Comparison of ENCODE assay signal across 25 mouse cellular contexts in genomic region chr8:103023237-103023636, GRCm38 (mm10).
DNase-seq lines count a peak whose midpoint lies in the region; ATAC-seq lines count a peak whose summit lies in the region.
"Had no signal": no experiment of that assay in that cellular context is flagged by ENCODE, and none has a peak within 500 bp of the region (broad histone marks: within the 10 kb centered on the region; RNA-seq: fewer than 3 reads in every experiment).

No protein-coding gene starts in this region.

- ATAC-seq in forebrain, embryonic 13.5 days: peak; percentile 63; the same call in 1 of the 2 replicates
- no peak for ATAC-seq in forebrain, embryonic 12.5 days (ENCODE audit: low FRiP score)
- peak; percentile 48; the same call in 1 of the 2 replicates for ATAC-seq in forebrain, embryonic 15.5 days (replicated peaks)
- no peak for ATAC-seq in forebrain, embryonic 11.5 days (replicated peaks; ENCODE audit: low FRiP score)
- ATAC-seq: activated CD4-positive, CD25-positive, alpha-beta regulatory T cell, adult 4 months; CD4-positive, CD25-positive, alpha-beta regulatory T cell, adult 4 months; Patski had no signal

- no peak overlapping the region for H3K4me3 ChIP-seq in forebrain, embryonic 13.5 days
- no peak overlapping the region for H3K4me3 ChIP-seq in forebrain, embryonic 12.5 days (replicated peaks)
- no peak overlapping the region for H3K4me3 ChIP-seq in forebrain, embryonic 15.5 days
- H3K4me3 ChIP-seq in forebrain, embryonic 11.5 days (ENCODE audit: low read depth, low read length): no peak overlapping the region
- H3K4me3 ChIP-seq: embryonic facial prominence, embryonic 13.5 days; embryonic facial prominence, embryonic 15.5 days; erythroblast, embryonic 14.5 days; gastrocnemius, adult 2 months had no signal

- H3K27me3 ChIP-seq in forebrain, embryonic 13.5 days: no peaks in the 10 kb centered on the region
- H3K27me3 ChIP-seq in forebrain, embryonic 12.5 days: no peaks in the 10 kb centered on the region
- no peaks in the 10 kb centered on the region for H3K27me3 ChIP-seq in forebrain, embryonic 15.5 days
- H3K27me3 ChIP-seq in forebrain, embryonic 11.5 days (ENCODE audit: control insufficient read depth, insufficient read depth, low read length): no peaks in the 10 kb centered on the region
- H3K27me3 ChIP-seq: CH12.LX; embryonic facial prominence, embryonic 13.5 days; embryonic facial prominence, embryonic 15.5 days had no signal

- DNase-seq in forebrain, embryonic 11.5 days (ENCODE audit: low spot score): no peak
- peak; percentile 16 for DNase-seq in brain, adult 2 months (ENCODE audit: low read depth, low spot score)
- no peak for DNase-seq in cerebellum, adult 11-12 months
- DNase-seq: adrenal gland, adult 8-10 months; adrenal gland, postnatal 14 days; adrenal gland, postnatal 36 days; B cell, adult 2 months; cerebellum, adult 18-20 months; cerebellum, adult 8-10 months; cerebellum, adult 9-11 months; cerebellum, postnatal 14 days; cerebellum, postnatal 36 days; embryo, embryonic 11 days; gastrocnemius, adult 2 months had no signal

- H3K4me1 ChIP-seq in forebrain, embryonic 13.5 days: no peaks in the 10 kb centered on the region
- no peaks in the 10 kb centered on the region for H3K4me1 ChIP-seq in forebrain, embryonic 12.5 days
- no peaks in the 10 kb centered on the region for H3K4me1 ChIP-seq in forebrain, embryonic 15.5 days
- H3K4me1 ChIP-seq in forebrain, embryonic 11.5 days (replicated peaks; ENCODE audit: control insufficient read depth, insufficient read depth, low read length): no peaks in the 10 kb centered on the region
- H3K4me1 ChIP-seq: embryonic facial prominence, embryonic 13.5 days; embryonic facial prominence, embryonic 15.5 days had no signal

- no peaks in the 10 kb centered on the region for H3K9me3 ChIP-seq in forebrain, embryonic 13.5 days (replicated peaks)
- H3K9me3 ChIP-seq in forebrain, embryonic 12.5 days: no peaks in the 10 kb centered on the region
- H3K9me3 ChIP-seq in forebrain, embryonic 15.5 days: no peaks in the 10 kb centered on the region
- no peaks in the 10 kb centered on the region for H3K9me3 ChIP-seq in forebrain, embryonic 11.5 days (ENCODE audit: control insufficient read depth, low read length)
- H3K9me3 ChIP-seq: embryonic facial prominence, embryonic 13.5 days; embryonic facial prominence, embryonic 15.5 days had no signal

- H3K27ac ChIP-seq in forebrain, embryonic 13.5 days: no peak overlapping the region
- no peak overlapping the region for H3K27ac ChIP-seq in forebrain, embryonic 12.5 days
- no peak overlapping the region for H3K27ac ChIP-seq in forebrain, embryonic 15.5 days (replicated peaks)
- no peak overlapping the region for H3K27ac ChIP-seq in forebrain, embryonic 11.5 days (ENCODE audit: low read depth, low read length)
- H3K27ac ChIP-seq: embryonic facial prominence, embryonic 13.5 days; embryonic facial prominence, embryonic 15.5 days; gastrocnemius, adult 2 months had no signal

- no peaks in the 10 kb centered on the region for H3K36me3 ChIP-seq in forebrain, embryonic 13.5 days (ENCODE audit: poor library complexity, severe bottlenecking)
- H3K36me3 ChIP-seq in forebrain, embryonic 12.5 days (replicated peaks): no peaks in the 10 kb centered on the region
- H3K36me3 ChIP-seq in forebrain, embryonic 15.5 days: no peaks in the 10 kb centered on the region
- no peaks in the 10 kb centered on the region for H3K36me3 ChIP-seq in forebrain, embryonic 11.5 days (ENCODE audit: control insufficient read depth, insufficient read depth, low read length)
- H3K36me3 ChIP-seq: embryonic facial prominence, embryonic 13.5 days; embryonic facial prominence, embryonic 15.5 days; G1E had no signal

- no peak overlapping the region for H3K9ac ChIP-seq in forebrain, embryonic 13.5 days
- no peak overlapping the region for H3K9ac ChIP-seq in forebrain, embryonic 12.5 days
- no peak overlapping the region for H3K9ac ChIP-seq in forebrain, embryonic 15.5 days (replicated peaks)
- H3K9ac ChIP-seq in forebrain, embryonic 11.5 days (ENCODE audit: low read length): no peak overlapping the region
- H3K9ac ChIP-seq: embryonic facial prominence, embryonic 13.5 days; embryonic facial prominence, embryonic 15.5 days had no signal

- 52% methylated on average over 1 of the region's 1 CpGs for WGBS in forebrain, embryonic 13.5 days
- WGBS in forebrain, embryonic 12.5 days: 50% methylated on average over 1 of the region's 1 CpGs
- WGBS in forebrain, embryonic 15.5 days: 45% methylated on average over 1 of the region's 1 CpGs
- 67% methylated on average over 1 of the region's 1 CpGs for WGBS in forebrain, embryonic 11.5 days

- no peak overlapping the region for H3K4me2 ChIP-seq in forebrain, embryonic 13.5 days
- H3K4me2 ChIP-seq in forebrain, embryonic 12.5 days: no peak overlapping the region
- H3K4me2 ChIP-seq in forebrain, embryonic 15.5 days (replicated peaks): no peak overlapping the region
- H3K4me2 ChIP-seq in forebrain, embryonic 11.5 days (ENCODE audit: low read depth, low read length, severe bottlenecking): no peak overlapping the region
- H3K4me2 ChIP-seq: embryonic facial prominence, embryonic 13.5 days; embryonic facial prominence, embryonic 15.5 days had no signal

Comparison
In these comparisons a context has a peak if more than half of its experiments do, and no peak if none do; other contexts are left out.
1. ATAC-seq: peak in forebrain, embryonic 13.5 days (single experiment) and forebrain, embryonic 15.5 days (single experiment); none in forebrain, embryonic 12.5 days (single experiment) and forebrain, embryonic 11.5 days (single experiment).